Mouse (Mus musculus): ENCODE data around the gene Mmp3.
"Not testable (repeated sequence)": the region's sequence is repeated elsewhere in the genome, so short reads cannot be mapped to it uniquely, and the experiment has no call there.

Mmp3 gene

DNA sequence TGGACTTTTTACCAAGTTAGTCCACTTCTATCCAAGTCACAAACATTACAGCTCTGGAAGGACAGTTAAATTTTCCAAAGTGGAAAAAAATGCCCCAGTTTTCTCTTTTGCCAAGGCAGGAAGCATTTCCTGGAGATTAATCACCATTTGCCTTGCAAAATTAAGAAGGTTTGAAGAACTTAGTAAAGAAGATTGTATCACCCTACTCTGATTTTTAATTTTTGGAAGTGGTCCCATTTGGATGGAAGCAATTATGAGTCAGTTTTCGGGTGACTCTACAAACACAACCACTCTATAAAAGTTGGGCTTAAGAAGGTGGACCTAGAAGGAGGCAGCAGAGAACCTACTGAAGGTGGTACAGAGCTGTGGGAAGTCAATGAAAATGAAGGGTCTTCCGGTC, at the start of gene Mmp3:
Mmp3 (plus strand) TSS at position 301 of the 400 bp plus-strand sequence.
- no peak for DNase-seq (ENCODE audit: low read depth, low spot score)

- DNase-seq (ENCODE audit: low read depth, low spot score): not testable (repeated sequence)
Observed at GRCm38 (mm10) chr9:7396556-7396955, 49.1 kb upstream of the Mmp3 start.

- no peak for DNase-seq (ENCODE audit: low read depth, low spot score)
Observed at GRCm38 (mm10) chr9:7453302-7453701, 7.7 kb downstream of the Mmp3 start.

DNA sequence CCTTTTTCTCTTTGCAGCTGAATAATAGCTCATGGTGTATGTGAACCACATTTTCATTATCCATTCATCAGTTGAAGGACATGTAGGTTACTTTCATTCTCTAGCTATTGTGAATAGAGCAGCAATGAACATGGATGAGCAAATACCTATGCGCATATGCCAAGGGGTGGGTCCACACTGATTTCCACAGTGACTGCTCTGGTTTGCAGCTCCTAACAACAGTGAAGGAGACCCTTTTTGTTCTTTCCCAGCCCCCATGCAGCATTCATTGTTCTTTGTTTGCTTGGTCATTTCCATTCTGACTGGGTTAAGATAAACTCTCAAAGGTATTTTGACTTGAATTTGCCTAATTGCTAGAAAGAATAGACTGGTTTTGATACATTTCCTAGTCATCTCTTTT, 24.6 kb downstream of the Mmp3 start:
- no peak for DNase-seq (ENCODE audit: low read depth, low spot score)

- DNase-seq (ENCODE audit: low read depth, low spot score): no peak
Observed at GRCm38 (mm10) chr9:7483684-7484394, 38.2 kb downstream of the Mmp3 start.

DNA sequence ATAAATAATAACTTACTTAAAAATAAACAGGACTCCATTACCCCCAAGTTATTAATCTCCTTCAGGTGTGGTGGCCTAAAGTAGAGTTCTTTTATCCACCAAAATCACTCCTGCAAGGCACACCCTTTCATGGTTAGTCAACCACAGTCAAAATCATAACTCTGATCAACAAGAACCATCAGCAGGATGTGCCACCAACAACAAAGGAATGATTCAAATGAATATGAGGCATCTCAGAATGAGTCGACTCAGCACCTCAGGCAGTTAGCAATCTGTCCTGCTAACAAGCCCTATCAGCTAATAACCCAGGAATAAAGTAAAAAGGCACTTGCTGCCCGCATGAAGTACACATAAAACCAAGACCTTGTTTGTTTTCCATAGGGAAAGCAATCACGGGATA, 55.5 kb downstream of the Mmp3 start:
- DNase-seq (ENCODE audit: low read depth, low spot score): no peak

- no peak for DNase-seq (ENCODE audit: low read depth, low spot score)
Observed at GRCm38 (mm10) chr9:7502051-7502450, 56.4 kb downstream of the Mmp3 start, which contains the start of gene Mmp10. Gene Mmp10, plus strand, starts transcription at chr9:7502352.

Measured in brain, adult 2 months (tissue).